Mouse (Mus musculus): Measurements from ENCODE around the gene S100b. TPM values are rescaled to one million over a fixed set of nuclear protein-coding genes. Genes with fewer than 3 reads are reported as not detected.

The S100b gene
- polyA plus RNA-seq, 1 experiment from 2014 or later: not detected

- Histone ChIP-seq H3K36me3 (ENCODE audit: poor library complexity, severe bottlenecking) (peaks cover 29% of the 10 kb centered on the region), H3K27ac (no peak overlapping the region), H3K9me3 (replicated peaks) (no peaks in the 10 kb centered on the region), H3K4me1 (no peaks in the 10 kb centered on the region; the same call in 1 of the 2 replicates), H3K4me2 (no peak overlapping the region), H3K27me3 (no peaks in the 10 kb centered on the region), H3K4me3 (no peak overlapping the region), H3K9ac (no peak overlapping the region)
- no peak for ATAC-seq
- WGBS: 92% methylated on average over 3 of the region's 3 CpGs
Measured at GRCm38 (mm10) chr10:76261447-76261846, 7.8 kb downstream of the S100b start.

GRCm38 (mm10) chr10:76262431-76262830 lies 8.8 kb downstream of the S100b start:
- H3K4me3 ChIP-seq: no peak overlapping the region
- H3K4me2 ChIP-seq: no peak overlapping the region
- no peak for ATAC-seq
- no peaks in the 10 kb centered on the region for H3K27me3 ChIP-seq
- no peak overlapping the region for H3K9ac ChIP-seq
- no peaks in the 10 kb centered on the region; the same call in 1 of the 2 replicates for H3K4me1 ChIP-seq
- peaks cover 37% of the 10 kb centered on the region for H3K36me3 ChIP-seq (ENCODE audit: poor library complexity, severe bottlenecking)
- 69% methylated on average over 4 of the region's 4 CpGs for WGBS
- H3K27ac ChIP-seq: no peak overlapping the region
- no peaks in the 10 kb centered on the region for H3K9me3 ChIP-seq (replicated peaks)

- H3K27ac ChIP-seq: no peak overlapping the region
- H3K4me3 ChIP-seq: no peak overlapping the region
- H3K36me3 ChIP-seq (ENCODE audit: poor library complexity, severe bottlenecking): peaks cover 92% of the 10 kb centered on the region
- ATAC-seq: no peak
- H3K9me3 ChIP-seq (replicated peaks): no peaks in the 10 kb centered on the region
- H3K9ac ChIP-seq: no peak overlapping the region
- H3K27me3 ChIP-seq: no peaks in the 10 kb centered on the region
- WGBS: 53% methylated on average over 8 of the region's 8 CpGs
- no peak overlapping the region for H3K4me2 ChIP-seq
- no peaks in the 10 kb centered on the region for H3K4me1 ChIP-seq
Measured at GRCm38 (mm10) chr10:76271238-76271637, 17.6 kb downstream of the S100b start.

DNA sequence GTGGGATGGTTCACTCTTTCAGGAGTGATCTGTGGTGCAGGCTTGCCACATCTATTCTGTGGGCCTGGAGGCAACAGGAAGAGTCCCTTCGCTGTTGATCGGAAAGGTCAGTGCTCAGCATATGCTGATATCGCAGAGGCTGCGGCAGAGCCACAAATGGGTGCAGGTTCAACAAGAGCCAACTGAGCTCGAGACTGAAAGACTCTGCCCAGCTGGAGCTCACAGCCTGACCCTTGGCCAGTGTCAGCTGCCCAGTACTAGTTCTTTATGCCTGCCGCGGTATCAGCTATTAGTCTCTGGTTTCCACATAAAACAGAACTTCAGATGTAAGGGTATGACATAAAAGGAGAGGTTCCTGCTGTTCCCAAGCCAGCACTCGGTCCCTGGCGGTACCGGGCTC lies 21.6 kb downstream of the S100b start:
- 82% methylated on average over 10 of the region's 10 CpGs for WGBS
- Histone ChIP-seq H3K27me3 (no peaks in the 10 kb centered on the region), H3K4me2 (no peak overlapping the region), H3K4me3 (no peak overlapping the region), H3K9ac (no peak overlapping the region), H3K27ac (no peak overlapping the region), H3K4me1 (no peaks in the 10 kb centered on the region), H3K9me3 (replicated peaks) (no peaks in the 10 kb centered on the region), H3K36me3 (ENCODE audit: poor library complexity, severe bottlenecking) (peaks cover 87% of the 10 kb centered on the region)
- no peak for ATAC-seq

- H3K9me3 ChIP-seq (replicated peaks): no peaks in the 10 kb centered on the region
- peaks cover 87% of the 10 kb centered on the region for H3K36me3 ChIP-seq (ENCODE audit: poor library complexity, severe bottlenecking)
- no peak overlapping the region for H3K4me2 ChIP-seq
- ATAC-seq: no peak
- H3K4me1 ChIP-seq: no peaks in the 10 kb centered on the region
- H3K27ac ChIP-seq: no peak overlapping the region
- WGBS: 63% methylated on average over 5 of the region's 5 CpGs
- no peak overlapping the region for H3K4me3 ChIP-seq
- no peaks in the 10 kb centered on the region for H3K27me3 ChIP-seq
- no peak overlapping the region for H3K9ac ChIP-seq
Measured at GRCm38 (mm10) chr10:76278541-76279097, 25.0 kb downstream of the S100b start.

DNA sequence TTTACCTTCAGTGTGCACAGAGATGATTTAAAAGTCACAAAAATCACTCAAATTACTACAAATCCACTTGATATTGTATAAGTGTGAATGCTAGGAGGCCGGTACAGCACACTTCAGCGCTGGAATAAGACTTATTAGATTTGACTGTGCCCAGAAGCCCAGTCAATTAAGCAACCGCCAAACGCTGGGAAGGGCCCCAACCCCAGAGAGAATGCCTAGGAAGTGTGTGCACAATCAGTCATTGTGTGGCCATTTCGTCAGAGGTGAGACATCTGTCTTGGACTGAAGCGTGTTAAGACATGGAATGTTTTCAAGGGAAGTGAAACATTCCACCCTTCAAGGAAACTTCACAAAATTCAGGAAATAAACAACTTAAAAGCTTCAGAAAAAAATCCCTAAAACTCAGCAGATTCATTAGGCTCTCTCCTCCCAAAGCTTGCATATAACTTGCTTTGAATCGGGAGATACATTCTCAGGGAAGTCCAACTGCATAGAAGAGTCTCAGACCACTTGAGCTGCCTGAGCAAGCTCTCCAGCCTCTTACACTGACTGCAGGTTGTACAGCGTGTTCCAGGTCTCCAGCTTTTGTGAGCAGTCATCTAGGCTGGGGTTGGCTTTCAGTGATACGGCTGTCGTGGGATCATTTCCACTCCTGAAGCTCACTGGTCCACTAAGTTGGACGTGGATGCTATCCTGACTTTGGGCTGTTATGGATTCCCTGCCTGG lies 34.8 kb downstream of the S100b start:
- Histone ChIP-seq H3K4me2 (no peak overlapping the region), H3K27me3 (no peaks in the 10 kb centered on the region), H3K27ac (no peak overlapping the region), H3K4me1 (no peaks in the 10 kb centered on the region), H3K4me3 (no peak overlapping the region), H3K36me3 (ENCODE audit: poor library complexity, severe bottlenecking) (peaks cover 97% of the 10 kb centered on the region), H3K9me3 (replicated peaks) (no peaks in the 10 kb centered on the region), H3K9ac (no peak overlapping the region)
- no peak for ATAC-seq
- WGBS: 75% methylated on average over 11 of the region's 11 CpGs

- Histone ChIP-seq H3K27me3 (no peaks in the 10 kb centered on the region), H3K9me3 (replicated peaks) (no peaks in the 10 kb centered on the region), H3K27ac (no peak overlapping the region), H3K36me3 (ENCODE audit: poor library complexity, severe bottlenecking) (peaks cover 96% of the 10 kb centered on the region), H3K4me2 (no peak overlapping the region), H3K4me1 (no peaks in the 10 kb centered on the region), H3K4me3 (no peak overlapping the region), H3K9ac (no peak overlapping the region)
- 93% methylated on average over 5 of the region's 5 CpGs for WGBS
- ATAC-seq: no peak
Measured at GRCm38 (mm10) chr10:76289052-76289451, 35.4 kb downstream of the S100b start.

DNA sequence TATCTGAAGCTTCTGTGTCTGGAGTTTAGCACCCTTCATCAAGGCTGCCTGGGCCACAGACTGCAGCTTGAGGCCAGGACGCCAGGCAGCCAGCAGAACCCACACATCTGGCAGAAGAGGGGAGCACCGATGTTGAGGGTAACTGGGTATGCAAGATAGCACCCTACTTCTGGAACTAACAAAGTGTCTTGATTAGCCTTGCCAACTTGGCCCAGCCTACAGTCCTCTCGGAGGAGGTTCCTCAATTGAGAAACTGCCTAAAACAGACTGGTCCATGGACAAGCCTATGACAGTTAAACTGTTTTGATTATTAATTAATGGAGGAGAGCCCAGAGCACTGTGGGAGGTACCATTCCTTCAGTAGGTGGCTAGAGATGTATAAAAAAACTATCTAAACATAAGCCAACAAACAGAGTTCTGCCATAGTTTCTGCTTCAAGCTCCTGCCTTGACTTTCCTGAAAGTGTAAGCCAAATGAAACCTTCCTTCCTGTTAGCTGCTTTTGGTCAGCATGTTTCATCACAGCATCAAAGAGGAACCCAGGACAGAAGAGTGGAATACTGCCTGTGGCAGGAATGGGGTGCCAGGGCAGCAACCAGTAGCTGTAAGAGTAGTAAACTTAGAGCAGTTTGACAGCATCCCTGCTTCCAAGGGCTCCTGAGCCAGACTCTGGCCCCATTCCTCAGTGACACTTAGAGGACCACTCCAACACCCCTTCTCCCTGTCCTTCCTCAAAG lies 36.5 kb downstream of the S100b start:
- H3K9ac ChIP-seq: no peak overlapping the region
- H3K4me1 ChIP-seq: no peaks in the 10 kb centered on the region
- 91% methylated on average over 3 of the region's 3 CpGs for WGBS
- H3K4me3 ChIP-seq: no peak overlapping the region
- no peaks in the 10 kb centered on the region for H3K27me3 ChIP-seq
- no peaks in the 10 kb centered on the region for H3K9me3 ChIP-seq (replicated peaks)
- no peak overlapping the region for H3K4me2 ChIP-seq
- peaks cover 96% of the 10 kb centered on the region for H3K36me3 ChIP-seq (ENCODE audit: poor library complexity, severe bottlenecking)
- no peak overlapping the region for H3K27ac ChIP-seq
- ATAC-seq: no peak

DNA sequence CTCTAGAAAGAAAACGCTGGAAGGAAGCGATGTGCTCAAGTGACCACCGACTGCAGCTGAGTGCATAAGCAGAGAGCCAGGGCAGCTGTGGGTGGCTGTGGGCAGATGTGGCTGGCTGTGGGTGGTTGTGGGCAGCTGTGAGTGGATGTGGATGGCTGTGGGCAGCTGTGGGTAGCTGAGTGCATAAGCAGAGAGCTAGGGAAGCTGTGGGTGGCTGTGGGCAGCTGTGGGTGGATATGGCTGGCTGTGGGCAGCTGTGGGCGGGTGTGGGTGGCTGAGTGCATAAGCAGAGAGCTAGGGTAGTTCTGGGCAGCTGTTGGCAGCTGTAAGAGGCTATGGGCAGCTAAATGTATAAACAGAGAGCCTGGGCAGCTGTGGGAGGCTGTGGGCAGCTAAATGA lies 39.6 kb downstream of the S100b start:
- H3K9me3 ChIP-seq (replicated peaks): no peaks in the 10 kb centered on the region
- no peak overlapping the region for H3K4me3 ChIP-seq
- H3K4me2 ChIP-seq: no peak overlapping the region
- 86% methylated on average over 4 of the region's 4 CpGs for WGBS
- no peaks in the 10 kb centered on the region for H3K27me3 ChIP-seq
- H3K9ac ChIP-seq: no peak overlapping the region
- no peaks in the 10 kb centered on the region for H3K4me1 ChIP-seq
- H3K27ac ChIP-seq: no peak overlapping the region
- ATAC-seq: no peak
- peaks cover 93% of the 10 kb centered on the region for H3K36me3 ChIP-seq (ENCODE audit: poor library complexity, severe bottlenecking)

DNA sequence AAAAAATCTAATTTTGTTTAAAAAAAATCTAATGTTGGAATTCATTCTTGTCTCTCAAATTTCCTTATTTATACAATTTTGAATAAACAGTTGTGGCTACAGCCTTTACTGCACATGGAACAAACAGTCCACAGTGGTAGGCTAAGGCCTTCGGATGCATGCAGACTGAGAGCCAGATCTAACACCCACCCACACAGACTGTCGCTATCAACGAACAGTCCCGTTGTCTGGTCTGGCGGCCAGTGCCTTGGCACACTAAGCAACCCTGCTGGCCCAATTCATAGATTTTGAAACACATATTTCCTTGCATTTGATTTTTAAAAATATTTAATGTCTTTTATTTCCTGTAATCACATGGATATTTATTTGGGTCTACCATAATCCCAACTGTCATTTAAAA lies 46.5 kb downstream of the S100b start:
- H3K4me1 ChIP-seq: no peaks in the 10 kb centered on the region
- no peak overlapping the region for H3K4me2 ChIP-seq
- H3K9me3 ChIP-seq (replicated peaks): no peaks in the 10 kb centered on the region
- H3K27me3 ChIP-seq: no peaks in the 10 kb centered on the region
- H3K9ac ChIP-seq: no peak overlapping the region
- peaks cover 70% of the 10 kb centered on the region for H3K36me3 ChIP-seq (ENCODE audit: poor library complexity, severe bottlenecking)
- 93% methylated on average over 5 of the region's 5 CpGs for WGBS
- no peak overlapping the region for H3K27ac ChIP-seq
- ATAC-seq: no peak
- H3K4me3 ChIP-seq: no peak overlapping the region

- WGBS: 96% methylated on average over 9 of the region's 9 CpGs
- Histone ChIP-seq H3K36me3 (ENCODE audit: poor library complexity, severe bottlenecking) (peaks cover 56% of the 10 kb centered on the region), H3K4me3 (no peak overlapping the region), H3K4me2 (no peak overlapping the region), H3K4me1 (no peaks in the 10 kb centered on the region), H3K27me3 (no peaks in the 10 kb centered on the region), H3K27ac (no peak overlapping the region), H3K9ac (no peak overlapping the region), H3K9me3 (replicated peaks) (no peaks in the 10 kb centered on the region)
- ATAC-seq: no peak
Measured at GRCm38 (mm10) chr10:76306738-76307137, 53.1 kb downstream of the S100b start.

Measured in forebrain, embryonic 13.5 days (tissue).